Mouse (Mus musculus): ENCODE measurements around the gene Stk32c.

Stk32c gene

DNA sequence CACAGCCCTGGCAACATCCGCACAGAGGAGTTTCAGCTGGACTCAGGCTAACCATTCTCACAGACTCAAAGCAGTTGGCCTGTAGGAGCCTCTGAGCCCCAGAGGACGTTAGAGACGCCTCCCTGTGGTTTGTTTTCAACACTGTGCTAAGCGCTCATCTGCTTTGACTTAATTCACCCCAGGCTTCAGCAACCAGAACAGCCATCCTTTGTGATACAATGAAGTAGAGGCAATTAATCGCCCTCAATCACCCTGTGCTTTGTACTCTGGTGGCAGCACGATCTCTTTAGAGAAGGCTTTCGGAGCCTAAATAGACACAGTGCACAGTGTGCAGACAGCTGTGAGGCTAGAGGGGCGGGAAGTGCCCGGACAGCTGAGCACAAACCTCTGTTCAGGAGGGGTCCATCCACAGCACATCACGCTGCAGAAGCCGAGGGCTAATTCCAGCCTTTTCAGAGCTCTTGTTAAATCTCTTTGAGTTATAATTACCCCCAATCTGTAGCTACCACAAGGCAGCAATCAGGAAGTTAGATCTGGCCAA, 73.1 kb downstream of the Stk32c start:
- DNase-seq = no peak

DNA sequence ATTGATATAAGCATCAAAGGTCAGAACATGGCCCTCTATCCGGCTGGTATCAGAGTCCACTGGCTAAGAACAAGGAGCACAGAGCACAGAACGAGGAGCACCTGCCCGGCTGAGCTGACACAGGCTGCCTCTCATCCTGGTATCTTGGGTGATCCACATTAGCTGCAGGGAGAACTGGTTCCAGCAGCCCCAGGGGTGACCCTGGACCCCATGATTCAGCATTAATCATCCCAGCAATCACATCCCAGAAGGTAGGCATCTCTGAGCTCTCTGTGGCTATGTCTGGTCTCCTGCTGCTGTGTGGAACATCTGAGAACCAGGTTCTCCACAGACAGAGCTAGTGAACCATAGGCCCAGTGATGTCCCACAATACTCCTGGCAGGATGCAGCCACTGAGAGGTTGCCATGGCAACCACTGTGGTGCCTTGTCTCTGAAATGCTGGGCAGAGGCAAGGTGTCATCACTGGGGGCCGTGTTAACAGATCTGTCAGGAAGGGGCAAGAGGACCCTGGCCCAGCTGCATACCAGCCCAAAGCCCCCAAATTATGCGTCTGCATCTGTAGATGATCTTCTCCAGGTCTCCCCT, 76.1 kb downstream of the Stk32c start:
- peak; percentile 41 to 59 for DNase-seq

DNA sequence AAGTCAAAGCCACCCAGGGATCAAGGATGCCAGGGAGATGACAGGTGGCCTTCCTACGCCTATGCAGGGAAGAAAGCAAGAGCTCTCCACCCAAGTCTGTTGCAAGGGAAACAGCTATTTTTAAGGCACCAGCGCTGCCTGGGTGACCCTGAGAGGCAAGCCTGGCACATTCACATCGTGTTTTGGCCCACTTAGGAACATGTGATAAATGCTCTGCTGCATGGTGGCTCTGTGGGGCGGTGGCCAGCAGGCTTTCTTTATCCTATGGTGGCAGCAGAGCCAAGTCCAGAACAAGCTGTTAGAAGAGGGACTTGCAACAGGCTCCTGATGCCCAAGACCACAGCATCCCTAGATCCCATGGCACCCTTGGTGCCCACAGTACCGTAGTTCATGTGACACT, 77.9 kb downstream of the Stk32c start:
- DNase-seq = peak; percentile 30 to 36

GRCm38 (mm10) chr7:139133446-139133845, 79.7 kb downstream of the Stk32c start:
- peak; percentile 87 to 90 for DNase-seq

DNA sequence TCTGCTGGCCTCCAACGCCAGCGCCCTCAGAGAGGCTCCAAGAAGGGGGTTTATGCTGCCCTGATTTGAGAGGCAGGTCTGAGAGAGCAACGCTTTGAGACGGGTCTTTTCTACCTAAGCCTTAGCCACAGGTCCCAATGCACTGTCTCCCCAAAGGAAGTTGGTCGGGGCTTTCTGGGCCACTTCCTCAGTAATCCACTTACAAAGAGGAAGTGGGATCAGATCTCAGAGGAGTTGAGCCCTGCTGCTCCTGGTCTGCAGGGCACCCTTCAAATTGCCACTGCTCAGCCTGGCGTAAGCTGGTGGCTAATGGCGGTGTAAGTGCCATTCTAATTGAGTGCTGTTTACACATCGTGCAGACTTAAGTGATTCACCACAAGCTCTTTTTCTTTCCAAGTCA, 81.6 kb downstream of the Stk32c start:
- no peak for DNase-seq

GRCm38 (mm10) chr7:139130361-139130760, 82.7 kb downstream of the Stk32c start:
- no peak for DNase-seq

DNA sequence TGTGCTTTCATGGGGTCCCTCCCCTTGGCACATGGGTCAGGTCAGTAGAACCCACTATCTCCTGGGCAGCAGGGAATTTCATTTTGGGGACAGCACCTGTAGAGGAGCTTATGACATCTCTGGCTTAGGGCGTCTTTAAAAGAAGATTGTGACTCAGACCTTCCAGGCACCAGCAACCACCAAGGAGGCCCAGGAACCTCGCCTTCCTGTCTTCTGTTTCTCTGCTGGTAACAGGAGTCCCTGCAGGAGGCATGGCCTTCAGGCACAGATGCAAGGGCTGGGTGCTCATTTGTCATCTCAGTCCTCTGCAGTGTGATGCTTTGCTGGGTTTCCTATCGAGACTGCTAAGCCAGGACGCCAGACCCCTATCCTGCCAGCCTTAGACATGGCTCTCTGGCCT, 84.1 kb downstream of the Stk32c start:
- DNase-seq = no peak

GRCm38 (mm10) chr7:139126549-139126948, 86.6 kb downstream of the Stk32c start:
- peak in 1 of 2 experiments; percentile 40 for DNase-seq

DNA sequence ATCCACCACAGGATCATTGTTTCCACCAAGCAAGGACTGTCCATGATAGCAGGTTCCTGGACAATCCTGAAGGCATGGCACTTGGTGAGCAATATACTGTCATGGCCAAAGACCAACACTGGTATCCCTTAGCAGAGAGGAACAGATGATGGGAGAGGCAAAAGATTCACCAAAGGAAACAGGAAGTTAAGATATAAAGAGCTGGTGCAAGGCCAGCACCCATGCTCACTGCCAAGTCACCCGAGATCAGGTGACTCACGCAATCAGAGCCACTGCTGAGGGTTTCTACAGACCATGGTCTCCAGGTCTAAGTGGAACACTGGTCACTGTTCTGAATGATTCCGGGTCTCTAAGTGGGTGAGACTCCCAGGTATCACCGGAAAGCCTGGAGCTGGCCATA, 87.2 kb downstream of the Stk32c start:
- no peak for DNase-seq

DNA sequence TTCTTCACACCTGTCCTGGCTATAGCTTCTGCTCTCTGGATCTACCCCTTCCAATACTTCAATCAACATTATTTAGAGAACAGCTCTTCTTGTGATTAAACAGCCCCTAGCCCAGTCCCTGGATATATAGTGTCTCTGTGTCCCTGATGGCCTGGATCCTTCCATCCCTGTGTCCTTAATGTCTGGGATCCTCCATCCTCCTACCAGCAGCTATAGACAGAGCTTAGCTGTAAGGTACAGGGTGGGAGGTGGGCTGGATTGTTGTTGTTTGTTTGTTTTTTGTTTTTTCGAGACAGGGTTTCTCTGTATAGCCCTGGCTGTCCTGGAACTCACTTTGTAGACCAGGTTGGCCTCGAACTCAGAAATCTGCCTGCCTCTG, 93.3 kb downstream of the Stk32c start:
- no peak for DNase-seq

DNA sequence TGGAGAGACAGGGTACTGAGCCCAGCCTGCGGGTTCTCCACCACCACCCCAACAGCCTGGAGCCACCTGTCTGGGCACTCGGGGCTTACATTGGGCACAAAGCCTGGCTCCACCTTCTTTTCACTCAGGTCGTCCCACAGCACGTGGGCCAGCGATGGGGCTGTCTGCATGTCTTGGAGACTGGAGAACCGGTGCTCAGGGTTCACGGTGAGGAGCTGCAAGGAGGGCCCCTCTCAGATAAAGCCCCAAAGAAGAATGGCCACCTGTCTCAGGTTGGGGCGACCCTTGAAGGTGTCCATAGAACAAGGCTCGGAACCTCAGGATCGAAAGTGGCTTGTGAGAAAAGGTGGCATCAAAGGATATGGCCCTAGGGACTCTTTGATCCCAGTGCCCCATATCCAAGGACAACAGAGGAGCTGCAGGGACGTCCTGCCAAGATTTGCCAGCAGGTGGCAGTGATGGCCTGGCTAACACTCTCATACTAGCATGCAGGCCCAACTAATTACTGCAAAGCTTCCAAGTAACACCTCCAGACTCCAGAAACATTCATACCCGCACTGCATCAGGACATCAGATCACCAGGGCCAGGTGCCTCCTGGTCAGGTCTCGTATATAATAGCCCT, 93.8 kb downstream of the Stk32c start:
- DNase-seq = peak; percentile 95 to 96

DNA sequence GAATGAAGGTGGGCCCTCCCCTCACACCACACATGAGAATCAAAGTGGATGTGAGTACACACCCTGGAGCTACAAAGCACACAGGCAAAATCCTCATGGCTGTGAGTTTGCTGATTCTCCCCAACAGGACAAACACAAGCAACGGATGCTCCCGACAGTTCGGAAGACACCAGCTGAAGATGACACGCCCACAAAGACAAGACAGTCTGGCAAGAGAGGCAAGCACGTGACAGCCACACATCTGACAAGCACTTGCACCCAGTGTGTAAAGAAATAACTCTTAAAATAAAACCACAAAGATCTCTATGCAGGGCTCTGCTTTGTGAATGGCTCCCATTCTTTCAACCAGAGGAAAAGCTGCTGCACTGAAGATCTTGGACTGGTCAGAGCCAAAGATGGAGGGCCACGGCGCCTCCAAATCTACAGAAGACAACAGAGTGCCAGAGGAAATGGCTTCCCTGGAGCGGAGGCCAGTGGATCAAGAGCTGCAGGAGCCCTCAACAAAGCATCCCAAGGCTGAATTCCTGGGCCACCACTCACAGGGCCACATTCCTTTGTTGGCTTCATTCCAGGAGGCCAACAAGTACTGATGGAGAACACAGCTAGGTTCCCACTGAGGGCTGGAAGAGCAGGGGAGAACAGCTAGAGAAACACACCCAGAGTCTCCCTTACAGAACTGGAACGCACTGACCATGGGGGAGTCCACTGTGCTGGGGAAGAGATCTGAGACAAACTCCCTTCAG, 105.0 kb downstream of the Stk32c start:
- no peak for DNase-seq

DNA sequence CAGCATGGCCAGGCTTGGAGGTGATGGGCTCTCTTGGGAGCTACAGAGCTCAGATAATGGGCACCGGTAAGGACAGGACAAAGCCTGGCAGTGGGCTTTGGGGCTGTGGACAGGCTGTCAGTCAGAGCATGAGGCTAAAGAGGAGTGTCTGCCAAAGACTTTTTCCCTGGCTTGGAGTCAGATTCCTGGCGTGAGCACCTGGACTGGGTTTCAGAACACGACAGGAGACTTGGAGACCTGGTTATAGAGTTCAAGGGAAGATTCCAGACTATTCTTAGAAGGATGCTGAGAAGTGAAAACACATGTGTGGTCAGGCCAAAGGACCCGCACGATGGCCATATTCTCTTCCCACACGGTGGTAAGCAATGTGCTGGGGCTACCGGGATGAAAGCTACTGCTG, 107.4 kb downstream of the Stk32c start:
- DNase-seq = peak; percentile 92 to 97

GRCm38 (mm10) chr7:139105076-139105475, 108.0 kb downstream of the Stk32c start:
- DNase-seq = peak; percentile 49 to 52

DNA sequence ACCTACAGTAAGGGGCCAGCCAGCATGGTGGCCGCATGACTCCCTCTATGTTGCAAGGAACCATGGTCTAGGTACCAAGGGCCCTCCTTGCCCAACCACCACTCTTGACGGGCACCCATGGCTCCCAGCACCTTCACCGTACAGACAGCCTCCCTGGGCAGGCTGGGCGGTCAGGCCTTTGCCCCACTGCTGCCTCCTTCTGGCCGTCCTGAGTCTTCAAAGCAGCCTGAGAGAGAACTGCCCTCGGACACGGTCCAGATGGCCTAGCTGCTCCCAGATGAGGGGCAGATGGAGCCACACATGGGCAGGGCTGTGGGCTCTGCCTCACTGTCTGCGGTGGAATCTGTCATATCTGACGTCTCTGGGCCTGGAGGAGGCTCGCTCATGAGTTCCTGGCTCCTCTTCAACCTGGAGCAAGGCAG, 109.1 kb downstream of the Stk32c start:
- DNase-seq = peak; percentile 73 to 78

GRCm38 (mm10) chr7:139101826-139102225, 111.3 kb downstream of the Stk32c start:
- peak; percentile 83 to 87 for DNase-seq

DNA sequence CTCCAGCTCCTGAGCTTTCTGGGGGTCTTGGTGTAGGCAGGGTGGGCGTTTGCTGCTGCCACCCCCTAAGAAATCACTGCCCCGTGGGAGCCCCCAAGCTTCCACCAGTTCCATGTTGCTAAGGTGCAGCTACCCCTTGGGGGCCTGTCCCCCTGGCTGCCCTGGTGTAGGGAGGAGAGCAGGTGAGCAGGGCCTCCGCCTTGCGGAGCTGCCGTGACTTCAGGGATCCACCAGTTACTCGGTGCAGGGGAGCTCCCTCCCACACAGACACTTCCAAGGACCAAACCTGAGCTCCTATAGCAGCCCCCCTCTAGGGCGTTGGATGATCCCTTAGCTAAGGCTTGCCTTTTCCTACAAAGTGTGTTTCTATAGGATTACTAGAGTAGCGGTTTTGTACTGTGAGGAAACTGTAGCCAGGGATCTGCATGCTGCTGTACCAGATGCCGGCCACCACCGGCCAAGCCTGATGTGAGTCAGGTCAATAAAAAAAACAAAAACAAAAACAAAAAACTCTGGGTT, 111.8 kb downstream of the Stk32c start:
- peak; percentile 32 to 41 for DNase-seq

GRCm38 (mm10) chr7:139100531-139101095, 112.5 kb downstream of the Stk32c start:
- peak; percentile 59 to 68 for DNase-seq

GRCm38 (mm10) chr7:139096399-139096798, 116.7 kb downstream of the Stk32c start:
- peak in 1 of 2 experiments; percentile 32 for DNase-seq

- peak; percentile 32 to 52 for DNase-seq
Measured at GRCm38 (mm10) chr7:139095282-139095681, 117.8 kb downstream of the Stk32c start.

GRCm38 (mm10) chr7:139094761-139095160, 118.3 kb downstream of the Stk32c start:
- peak; percentile 91 to 96 for DNase-seq

GRCm38 (mm10) chr7:139093781-139094180, 119.3 kb downstream of the Stk32c start:
- DNase-seq = peak; percentile 33 to 40

DNA sequence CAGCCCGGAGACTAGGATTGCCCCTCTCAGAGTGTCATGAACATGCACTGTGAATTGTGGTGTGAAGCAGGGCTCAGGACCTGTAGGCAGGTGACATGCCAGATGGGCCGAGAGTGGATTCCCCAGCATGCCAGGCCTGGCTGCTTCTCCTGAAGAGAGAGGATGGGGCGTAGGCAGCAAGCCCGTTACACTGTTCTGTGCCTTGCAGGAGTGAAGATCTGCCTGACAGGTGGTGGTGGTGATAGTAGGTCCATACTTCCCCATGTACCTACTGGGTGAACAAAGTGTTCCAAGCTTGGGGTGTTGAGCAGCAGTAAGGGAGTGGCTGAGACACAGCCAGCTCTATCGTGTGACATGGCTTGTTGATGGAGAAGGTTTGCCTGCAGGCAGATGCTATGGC, 120.0 kb downstream of the Stk32c start:
- peak; percentile 79 to 86 for DNase-seq
